Mouse (Mus musculus) limb, embryonic 11.5 days (tissue): ENCODE results near the gene Rps6ka4. TPM values are rescaled to one million over a fixed set of nuclear protein-coding genes. Genes with fewer than 3 reads are reported as not detected.

Source experiments
- ATAC-seq: fragments of 200-750 bp; cut with Nextera tagmentation; 2 replicates; pipeline ENCODE4 v1.8.0; 2017; ENCODE audit warnings: low read depth; ENCODE audit not compliant: insufficient number of reproducible peaks, low FRiP score, low TSS enrichment
- DNase-seq: peaks from one replicate; pipeline ENCODE4 v3.0.0-alpha.2; 2015; ENCODE audit warnings: low spot score
- H3K27ac ChIP-seq: fragments of 300-500 bp; sonication (generic); replicated peaks from 2 replicates; pipeline ENCODE4 v1.5.1; 2014; ENCODE audit warnings: low read depth, mild to moderate bottlenecking, low read length
- H3K27me3 ChIP-seq: fragments of 300-500 bp; sonication (generic); 2 replicates; pipeline ENCODE4 v1.6.1; 2014; ENCODE audit warnings: mild to moderate bottlenecking, low read length, mixed read lengths; ENCODE audit not compliant: control insufficient read depth, insufficient read depth
- H3K36me3 ChIP-seq: fragments of 300-500 bp; sonication (generic); 2 replicates; pipeline ENCODE4 v1.6.1; 2014; ENCODE audit warnings: mild to moderate bottlenecking, low read length, moderate library complexity, mixed read lengths; ENCODE audit not compliant: control insufficient read depth, insufficient read depth
- H3K4me1 ChIP-seq: fragments of 300-500 bp; sonication (generic); 2 replicates; pipeline ENCODE4 v1.6.1; 2014; ENCODE audit warnings: low read length, mixed read lengths; ENCODE audit not compliant: control insufficient read depth, insufficient read depth
- H3K4me2 ChIP-seq: fragments of 300-500 bp; sonication (generic); 2 replicates; pipeline ENCODE4 v1.6.1; 2014; ENCODE audit warnings: low read depth, mild to moderate bottlenecking, moderate library complexity; ENCODE audit not compliant: severe bottlenecking
- H3K4me3 ChIP-seq: fragments of 300-500 bp; sonication (generic); 2 replicates; pipeline ENCODE4 v1.5.1; 2014; ENCODE audit warnings: low read depth, low read length
- H3K9ac ChIP-seq: fragments of 300-500 bp; sonication (generic); 2 replicates; pipeline ENCODE4 v1.6.1; 2014; ENCODE audit warnings: mild to moderate bottlenecking, low read length
- H3K9me3 ChIP-seq: fragments of 300-500 bp; sonication (generic); 2 replicates; pipeline ENCODE4 v1.6.1; 2016; ENCODE audit warnings: low read length; ENCODE audit not compliant: control insufficient read depth
- WGBS: fragments of 180-500 bp; shearing (Covaris S2); extraction: QIAGEN DNeasy Blood & Tissue Kit; methylation state at CpG from one replicate; pipeline ENCODE4 v1.1.7; 2014; 5-methylcytosine and 5-hydroxymethylcytosine counted together
- polyA plus RNA-seq: library from polyadenylated mRNA; unstranded; fragments of >200 nt; fragmentation: Nextera tagmentation; extraction: Ambion mirVana; gene quantifications from 2 replicates; pipeline ENCODE4 v1.2.1, GENCODE M21; 2014

Rps6ka4 gene
- polyA plus RNA-seq, 1 experiment from 2014 or later: 4.6 TPM

DNA sequence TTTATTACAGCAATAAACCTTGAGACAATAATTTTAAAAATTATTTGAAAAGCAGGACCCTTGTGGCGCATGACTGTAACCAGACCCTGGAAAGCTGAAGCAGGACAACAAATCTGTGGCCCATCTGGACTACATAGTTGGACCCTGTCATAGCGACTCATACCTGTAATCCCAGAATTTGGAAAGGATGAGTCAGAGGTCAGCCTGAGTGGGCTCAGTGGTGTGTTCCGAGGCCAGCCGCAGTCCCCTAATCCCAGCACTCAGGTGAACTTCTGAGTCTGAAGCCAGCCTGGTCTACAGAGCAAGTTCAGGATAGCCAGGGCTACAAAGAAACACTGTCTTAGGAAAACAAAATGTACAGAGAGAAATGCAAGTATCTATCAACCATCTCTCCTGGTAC is 21.0 kb upstream of the Rps6ka4 start:
- Histone ChIP-seq H3K36me3 (no peaks in the 10 kb centered on the region), H3K9me3 (no peaks in the 10 kb centered on the region), H3K27me3 (0 out of 2 replicates have a peak, but pooled peaks cover 2% of the 10 kb centered on the region), H3K4me1 (no peaks in the 10 kb centered on the region), H3K4me2 (no peak overlapping the region), H3K9ac (no peak overlapping the region), H3K4me3 (no peak overlapping the region), H3K27ac (no peak overlapping the region)
- ATAC-seq (no peak), DNase-seq (no peak)
- 87% methylated on average over 4 of the region's 4 CpGs for WGBS

DNA sequence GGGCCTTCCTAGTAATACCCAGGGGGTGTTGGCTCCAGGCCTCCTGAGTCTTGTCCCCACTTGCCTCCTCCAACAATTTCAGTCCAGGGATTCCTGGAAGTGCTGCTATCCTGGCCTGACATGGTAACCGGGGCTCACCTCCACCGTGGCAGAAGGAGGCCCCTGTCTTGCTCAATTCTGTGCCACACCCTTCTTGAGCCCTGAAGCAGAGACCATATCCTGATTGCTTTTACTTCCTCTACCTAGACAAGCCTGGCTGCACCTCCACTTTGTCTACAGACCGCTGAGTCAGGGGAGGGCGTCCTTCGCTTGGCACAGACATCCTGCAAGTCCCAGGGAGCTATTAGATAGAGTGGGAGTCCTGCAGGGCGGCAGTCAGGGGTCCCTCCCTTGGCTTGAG is 20.3 kb upstream of the Rps6ka4 start:
- DNase-seq (no peak), ATAC-seq (no peak)
- Histone ChIP-seq H3K4me2 (no peak overlapping the region), H3K9ac (no peak overlapping the region), H3K4me1 (peaks cover under 1% of the 10 kb centered on the region; the same call in 1 of the 2 replicates), H3K9me3 (no peaks in the 10 kb centered on the region), H3K36me3 (no peaks in the 10 kb centered on the region), H3K27ac (no peak overlapping the region), H3K27me3 (peaks cover 7% of the 10 kb centered on the region; the same call in 1 of the 2 replicates), H3K4me3 (no peak overlapping the region)
- WGBS: 91% methylated on average over 6 of the region's 6 CpGs

DNA sequence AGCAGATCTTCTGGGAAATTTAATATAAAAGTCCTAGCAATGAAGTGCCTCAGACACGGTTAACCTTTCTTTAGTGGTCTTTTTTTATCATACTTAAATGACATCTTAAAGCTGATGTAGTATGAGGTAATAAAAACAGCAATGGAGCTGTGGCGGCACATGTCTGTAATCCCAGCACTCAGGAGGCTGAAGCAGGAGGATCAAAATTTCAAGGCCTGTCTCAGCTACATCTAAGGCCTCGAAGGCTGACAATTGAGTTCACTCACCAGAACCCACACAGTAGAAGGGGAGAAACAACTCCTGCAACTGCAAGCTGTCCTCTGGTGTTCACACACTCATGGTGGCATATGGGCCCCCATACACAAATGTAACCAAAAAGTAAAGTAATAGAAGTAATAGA is 19.5 kb upstream of the Rps6ka4 start:
- 94% methylated on average over 3 of the region's 3 CpGs for WGBS
- Histone ChIP-seq H3K9me3 (no peaks in the 10 kb centered on the region), H3K4me3 (no peak overlapping the region), H3K27ac (no peak overlapping the region), H3K4me1 (peaks cover 3% of the 10 kb centered on the region; the same call in 1 of the 2 replicates), H3K27me3 (peaks cover 11% of the 10 kb centered on the region), H3K4me2 (no peak overlapping the region), H3K9ac (no peak overlapping the region), H3K36me3 (no peaks in the 10 kb centered on the region)
- ATAC-seq (no peak), DNase-seq (no peak)

DNA sequence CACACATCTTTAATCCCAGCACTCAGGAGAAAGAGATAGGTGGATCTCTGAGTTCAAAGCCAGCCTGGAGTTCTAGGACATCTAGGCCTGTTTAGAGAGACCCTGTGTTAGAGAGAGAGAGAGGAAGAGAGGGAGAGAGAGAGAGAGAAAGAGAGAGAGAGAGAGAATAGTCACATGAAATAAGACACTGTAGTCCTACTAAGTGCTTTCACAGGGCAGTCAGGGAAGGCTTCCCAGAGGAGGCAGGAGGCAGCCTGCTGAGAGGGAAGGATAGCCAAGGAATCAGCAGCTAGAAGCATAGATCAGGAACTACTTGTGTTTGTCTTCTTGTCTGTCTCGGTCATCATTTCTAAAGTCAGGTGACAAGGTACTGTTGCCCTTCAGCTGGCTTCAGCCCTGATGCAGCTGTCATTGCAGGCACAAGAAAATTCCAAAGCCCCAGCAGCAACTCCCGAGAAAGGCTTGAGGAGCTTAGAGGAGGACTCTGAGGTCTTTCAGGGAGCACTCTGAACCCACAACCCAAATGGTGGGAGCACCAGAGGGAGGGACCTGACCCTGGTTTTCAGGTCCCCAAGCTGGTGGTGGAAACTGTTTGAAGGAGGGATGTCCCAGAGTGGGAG is 18.7 kb upstream of the Rps6ka4 start:
- Histone ChIP-seq H3K9me3 (no peaks in the 10 kb centered on the region), H3K4me3 (no peak overlapping the region), H3K27ac (no peak overlapping the region), H3K27me3 (peaks cover 17% of the 10 kb centered on the region), H3K9ac (no peak overlapping the region), H3K4me2 (no peak overlapping the region), H3K4me1 (peaks cover 3% of the 10 kb centered on the region; the same call in 1 of the 2 replicates), H3K36me3 (no peaks in the 10 kb centered on the region)
- DNase-seq: no peak
- 79% methylated on average over 2 of the region's 2 CpGs for WGBS
- ATAC-seq: no peak

DNA sequence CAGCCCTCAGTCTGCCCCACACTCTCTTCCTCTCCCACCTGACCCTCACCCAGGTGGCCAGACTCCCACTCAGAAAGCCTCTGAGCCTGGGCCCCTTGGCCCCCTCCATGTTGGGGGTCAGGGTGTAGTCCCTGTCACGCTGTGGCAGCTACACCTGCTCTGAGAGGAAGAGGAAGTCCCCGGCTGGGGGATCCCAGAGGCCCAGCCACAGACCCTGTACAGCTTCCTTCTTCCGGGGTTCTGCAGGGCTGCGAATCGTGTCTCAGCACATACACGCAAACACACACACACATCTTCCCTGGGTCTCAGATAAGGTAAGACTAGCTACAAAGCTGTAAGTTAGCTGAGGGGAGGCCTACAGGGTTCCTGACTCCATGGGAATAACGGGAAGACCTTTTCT is 17.6 kb upstream of the Rps6ka4 start, which contains the start of gene Ccdc88b:
TSS of gene Ccdc88b (minus strand) at position 181 of the 400 bp plus-strand sequence.
- H3K9ac ChIP-seq: no peak within 1 kb of the TSS
- ATAC-seq: no peak
- 74% methylated on average over 7 of the region's 7 CpGs for WGBS

DNA sequence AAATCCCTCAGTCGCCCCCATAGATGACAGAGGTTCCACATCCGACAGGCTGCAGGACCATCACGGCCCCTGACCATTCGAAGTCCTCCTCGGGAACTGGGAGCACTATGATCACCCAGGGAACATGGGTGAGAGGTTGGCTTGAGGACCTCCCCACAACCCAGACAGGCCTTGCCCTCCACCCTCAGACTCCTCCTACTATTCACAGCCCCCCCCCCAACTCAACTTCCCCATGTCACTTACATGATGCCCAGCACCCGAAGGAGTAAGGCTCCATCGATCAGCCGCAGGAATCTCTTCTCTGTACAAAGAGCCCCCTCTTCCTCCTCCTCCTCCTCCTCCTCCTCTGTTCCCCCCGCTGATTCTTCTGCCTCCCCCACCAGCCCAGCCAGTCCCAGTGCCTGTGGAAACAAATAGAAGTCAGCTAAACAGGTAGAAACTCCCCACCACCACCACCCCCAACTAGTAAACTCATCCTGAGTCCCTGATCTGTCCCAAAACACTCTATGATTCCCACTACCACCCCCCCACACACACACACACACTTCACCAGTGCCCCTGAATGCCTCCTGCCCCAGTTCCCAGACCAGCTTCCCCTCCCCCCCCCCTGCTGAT is 17.1 kb upstream of the Rps6ka4 start:
- DNase-seq: no peak
- H3K27ac ChIP-seq: no peak overlapping the region
- no peak for ATAC-seq

More for the DNA sequence above, 17.6 kb upstream of the Rps6ka4 start, which contains the start of gene Ccdc88b:
- peaks cover 17% of the 10 kb centered on the region for H3K27me3 ChIP-seq
- no peak for DNase-seq
- H3K4me1 ChIP-seq: peaks cover 3% of the 10 kb centered on the region; the same call in 1 of the 2 replicates
- no peaks in the 10 kb centered on the region for H3K9me3 ChIP-seq
- H3K36me3 ChIP-seq: no peaks in the 10 kb centered on the region
- no peak within 1 kb of the TSS for H3K4me2 ChIP-seq
- no peak within 1 kb of the TSS for H3K4me3 ChIP-seq
- no peak within 1 kb of the TSS for H3K27ac ChIP-seq

DNA sequence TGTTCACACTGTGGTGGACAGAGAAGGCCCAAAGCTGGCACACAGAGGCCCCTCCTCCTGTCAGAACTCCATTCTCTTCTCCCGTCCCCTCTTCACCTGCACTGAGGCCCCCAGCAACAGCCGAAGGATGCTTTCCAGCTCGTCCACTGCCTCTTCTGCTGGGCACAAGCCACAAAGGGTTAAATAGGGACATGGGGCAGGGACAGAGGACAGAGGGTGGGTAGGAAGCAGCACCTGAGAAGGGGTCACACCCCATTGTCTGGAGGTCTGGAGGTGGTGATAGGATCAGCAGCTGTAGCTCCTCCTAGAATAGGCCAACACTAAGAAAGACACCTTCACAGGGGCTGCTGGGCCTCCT is 16.5 kb upstream of the Rps6ka4 start:
- WGBS: 67% methylated on average over 3 of the region's 3 CpGs
- Histone ChIP-seq H3K9ac (no peak overlapping the region), H3K36me3 (no peaks in the 10 kb centered on the region), H3K27me3 (peaks cover 17% of the 10 kb centered on the region), H3K4me1 (peaks cover 3% of the 10 kb centered on the region; the same call in 1 of the 2 replicates), H3K27ac (no peak overlapping the region), H3K9me3 (no peaks in the 10 kb centered on the region), H3K4me2 (no peak overlapping the region), H3K4me3 (no peak overlapping the region)
- DNase-seq: no peak
- ATAC-seq: no peak

More for the DNA sequence above, 17.1 kb upstream of the Rps6ka4 start:
- 79% methylated on average over 9 of the region's 9 CpGs for WGBS
- H3K4me2 ChIP-seq: no peak overlapping the region
- peaks cover 3% of the 10 kb centered on the region; the same call in 1 of the 2 replicates for H3K4me1 ChIP-seq
- peaks cover 17% of the 10 kb centered on the region for H3K27me3 ChIP-seq
- H3K4me3 ChIP-seq: no peak overlapping the region
- no peak overlapping the region for H3K9ac ChIP-seq
- no peaks in the 10 kb centered on the region for H3K9me3 ChIP-seq
- no peaks in the 10 kb centered on the region for H3K36me3 ChIP-seq

DNA sequence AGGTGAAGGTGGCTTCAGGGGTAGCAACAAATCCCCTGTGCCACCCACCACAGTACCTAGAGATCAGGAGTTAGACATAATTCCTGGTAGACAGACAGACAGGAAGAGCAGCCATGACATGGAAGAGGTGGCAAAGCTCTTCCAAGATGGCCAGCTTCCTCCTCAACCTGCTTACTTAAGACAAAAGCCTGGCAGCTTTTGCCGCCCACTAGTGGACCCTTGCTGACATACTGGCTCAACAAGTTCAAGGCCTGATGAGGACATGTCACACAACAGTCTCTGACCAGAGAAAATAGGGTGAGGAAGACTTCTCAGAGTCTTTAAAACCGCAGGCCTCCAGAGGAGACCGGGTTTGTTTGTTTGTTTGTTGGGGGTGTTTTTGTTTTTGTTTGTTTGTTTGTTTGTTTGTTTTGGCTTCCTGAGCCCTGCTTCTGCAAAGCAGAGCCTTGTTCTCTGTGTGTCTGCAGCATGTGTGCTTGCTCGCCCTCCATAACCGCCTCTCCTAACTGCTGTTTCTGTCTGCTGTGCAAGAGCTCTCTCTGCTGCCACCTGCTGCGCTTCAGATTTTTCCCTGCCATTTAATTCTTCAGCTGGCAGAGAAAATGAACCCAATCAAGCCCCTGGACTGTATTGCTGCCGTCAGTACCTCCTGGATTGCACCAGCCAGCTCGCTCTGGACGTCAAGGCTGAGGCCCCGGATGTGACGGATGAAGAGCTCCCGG is 16.0 kb upstream of the Rps6ka4 start:
- no peak overlapping the region for H3K4me3 ChIP-seq
- WGBS: 52% methylated on average over 12 of the region's 12 CpGs

More for the DNA sequence above, 16.0 kb upstream of the Rps6ka4 start:
- Histone ChIP-seq H3K27ac (no peak overlapping the region), H3K4me2 (no peak overlapping the region), H3K36me3 (no peaks in the 10 kb centered on the region), H3K9ac (no peak overlapping the region), H3K4me1 (peaks cover 3% of the 10 kb centered on the region; the same call in 1 of the 2 replicates), H3K9me3 (no peaks in the 10 kb centered on the region), H3K27me3 (peaks cover 17% of the 10 kb centered on the region)
- ATAC-seq (no peak), DNase-seq (peak; percentile 52)
